Mouse (Mus musculus): Measurements from ENCODE around the gene Gm8356. TPM values are rescaled to one million over a fixed set of nuclear protein-coding genes. Genes with fewer than 3 reads are reported as not detected.

The Gm8356 gene
- polyA plus RNA-seq (2012; rRNA removed) = not detected in 2 replicates

GRCm38 (mm10) chr14:6537190-6537589 lies at the start of gene Gm8356:
TSS of gene Gm8356 (minus strand) at chr14:6537290.

Other genes starting within 250 kb of the Gm8356 start
- not detected in 2 replicates for gene Gm21103, start 232.4 kb downstream of the Gm8356 start, polyA plus RNA-seq (2012; rRNA removed)
- not detected in 2 replicates for gene Gm3618, start 193.6 kb downstream of the Gm8356 start, polyA plus RNA-seq (2012; rRNA removed)
- not detected in 2 replicates for gene Gm16440, start 147.0 kb downstream of the Gm8356 start, polyA plus RNA-seq (2012; rRNA removed)
- gene Gm3591, start 124.8 kb downstream of the Gm8356 start, polyA plus RNA-seq (2012; rRNA removed) = 0.02 TPM in 1 of 2 replicates, not detected in the other
- not detected in 2 replicates for gene Gm3594, start 92.7 kb downstream of the Gm8356 start, polyA plus RNA-seq (2012; rRNA removed)
- not detected in 2 replicates for gene Gm3629, start 53.3 kb upstream of the Gm8356 start, polyA plus RNA-seq (2012; rRNA removed)
- not detected in 2 replicates for gene Gm3460, start 85.1 kb upstream of the Gm8356 start, polyA plus RNA-seq (2012; rRNA removed)
- gene Gm10251, start 146.9 kb upstream of the Gm8356 start, polyA plus RNA-seq (2012; rRNA removed) = not detected in 2 replicates
- gene Gm8050, start 183.0 kb upstream of the Gm8356 start, polyA plus RNA-seq (2012; rRNA removed) = not detected in 2 replicates
- gene Gm3636, start 205.0 kb upstream of the Gm8356 start, polyA plus RNA-seq (2012; rRNA removed) = 0.32 and 0.34 TPM in 2 replicates
- gene Gm8362, start 237.1 kb upstream of the Gm8356 start, polyA plus RNA-seq (2012; rRNA removed) = not detected in 2 replicates